Mouse (Mus musculus) heart, adult 10 weeks (tissue): ENCODE data around the gene Tceal6. TPM values are rescaled to one million over a fixed set of nuclear protein-coding genes. Genes with fewer than 3 reads are reported as not detected.

Experiments
- polyA plus RNA-seq: library from polyadenylated mRNA; stranded (reverse); fragments of 350-450 nt; fragmentation: Illumina TruSeq; extraction: RNeasy Lipid Tissue Mini Kit (QIAGEN cat#74804); gene quantifications from one replicate; pipeline ENCODE4 v1.2.3, GENCODE M21; 2014; ENCODE audit warnings: low read depth, low replicate concordance

Tceal6 gene
- not detected for polyA plus RNA-seq

GRCm38 (mm10) chrX:135210436-135211221 is at the start of gene Tceal6:
TSS of gene Tceal6 (minus strand) at chrX:135210687.

GRCm38 (mm10) chrX:135177532-135177931 is 33.0 kb downstream of the Tceal6 start, which contains the start of gene Gm15023:
TSS of gene Gm15023 (minus strand) at chrX:135177632.

Other genes with a start within 250 kb of the Tceal6 start
- not detected for gene Nxf2, start 245.9 kb downstream of the Tceal6 start, polyA plus RNA-seq
- gene Zmat1, start 201.5 kb downstream of the Tceal6 start, polyA plus RNA-seq = 8.4 TPM
- not detected for gene Gm15023, start 33.1 kb downstream of the Tceal6 start, polyA plus RNA-seq
- gene Pramel3, start 91.6 kb upstream of the Tceal6 start, polyA plus RNA-seq = not detected
- not detected for gene Gm5128, start 162.6 kb upstream of the Tceal6 start, polyA plus RNA-seq
- gene Gm7903, start 223.1 kb upstream of the Tceal6 start, polyA plus RNA-seq = not detected